Mouse (Mus musculus): ENCODE results near the gene Nudt22. TPM values are rescaled to one million over a fixed set of nuclear protein-coding genes. Genes with fewer than 3 reads are reported as not detected.

Gene Nudt22
- polyA plus RNA-seq (2012; rRNA removed), result 58.3 and 63.4 TPM in 2 replicates

GRCm38 (mm10) chr19:6996006-6996405, at the start of gene Nudt22, which contains the start of gene Trpt1:
TSS of gene Nudt22 (minus strand) at chr19:6996117.
TSS of gene Trpt1 (plus strand) at chr19:6996131.
- Histone ChIP-seq H3K4me3 (ENCODE audit: insufficient read depth, low read depth, low read length) (peak within 1 kb of the TSS; percentile 74), H3K4me1 (ENCODE audit: control insufficient read depth, insufficient read depth, low read length) (peaks cover 4% of the 10 kb centered on the region; the same call in 1 of the 2 replicates), H3K27me3 (replicated peaks; ENCODE audit: control insufficient read depth, insufficient read depth, low read length) (no peaks in the 10 kb centered on the region), H3K27ac (ENCODE audit: insufficient read depth, low read depth, low read length) (peak within 1 kb of the TSS; percentile 89), H3K36me3 (ENCODE audit: control insufficient read depth, insufficient read depth, low read length) (no peaks in the 10 kb centered on the region)
- under 1% methylated on average over 24 of the region's 24 CpGs for WGBS
- TF ChIP-seq CTCF (conservative IDR thresholded peaks at IDR 0.05; ENCODE audit: insufficient read depth, insufficient read length, low read depth, low read length) (no peak), POLR2A (IDR thresholded peaks at IDR 0.05; ENCODE audit: low read depth, low read length) (no peak)
- DNase-seq, result peak; percentile 97

- Histone ChIP-seq H3K27me3 (replicated peaks; ENCODE audit: control insufficient read depth, insufficient read depth, low read length) (no peaks in the 10 kb centered on the region), H3K4me3 (ENCODE audit: insufficient read depth, low read depth, low read length) (no peak overlapping the region), H3K4me1 (ENCODE audit: control insufficient read depth, insufficient read depth, low read length) (peaks cover 4% of the 10 kb centered on the region; the same call in 1 of the 2 replicates), H3K27ac (ENCODE audit: insufficient read depth, low read depth, low read length) (no peak overlapping the region), H3K36me3 (ENCODE audit: control insufficient read depth, insufficient read depth, low read length) (no peaks in the 10 kb centered on the region)
- no peak for DNase-seq
- 46% methylated on average over 4 of the region's 4 CpGs for WGBS
- TF ChIP-seq CTCF (conservative IDR thresholded peaks at IDR 0.05; ENCODE audit: insufficient read depth, insufficient read length, low read depth, low read length), result no peak
Measured at GRCm38 (mm10) chr19:7044706-7045105, 48.8 kb upstream of the Nudt22 start.

- no peak overlapping the region for H3K27ac ChIP-seq (ENCODE audit: insufficient read depth, low read depth, low read length)
- WGBS, result 53% methylated on average over 4 of the region's 4 CpGs
Measured at GRCm38 (mm10) chr19:7044279-7044678, 48.4 kb upstream of the Nudt22 start.

GRCm38 (mm10) chr19:7041171-7041570, 45.3 kb upstream of the Nudt22 start:
- TF ChIP-seq CTCF (conservative IDR thresholded peaks at IDR 0.05; ENCODE audit: insufficient read depth, insufficient read length, low read depth, low read length) (no peak), POLR2A (IDR thresholded peaks at IDR 0.05; ENCODE audit: low read depth, low read length) (no peak)
- H3K27ac ChIP-seq (ENCODE audit: insufficient read depth, low read depth, low read length), result no peak overlapping the region
- H3K27me3 ChIP-seq (replicated peaks; ENCODE audit: control insufficient read depth, insufficient read depth, low read length), result no peaks in the 10 kb centered on the region
- H3K4me1 ChIP-seq (ENCODE audit: control insufficient read depth, insufficient read depth, low read length), result peaks cover 4% of the 10 kb centered on the region; the same call in 1 of the 2 replicates
- no peak overlapping the region for H3K4me3 ChIP-seq (ENCODE audit: insufficient read depth, low read depth, low read length)
- DNase-seq, result no peak
- WGBS, result 82% methylated on average over 2 of the region's 2 CpGs
- no peaks in the 10 kb centered on the region for H3K36me3 ChIP-seq (ENCODE audit: control insufficient read depth, insufficient read depth, low read length)

More at GRCm38 (mm10) chr19:7044279-7044678, 48.4 kb upstream of the Nudt22 start:
- no peaks in the 10 kb centered on the region for H3K36me3 ChIP-seq (ENCODE audit: control insufficient read depth, insufficient read depth, low read length)
- H3K27me3 ChIP-seq (replicated peaks; ENCODE audit: control insufficient read depth, insufficient read depth, low read length), result no peaks in the 10 kb centered on the region
- DNase-seq, result no peak
- peaks cover 4% of the 10 kb centered on the region; the same call in 1 of the 2 replicates for H3K4me1 ChIP-seq (ENCODE audit: control insufficient read depth, insufficient read depth, low read length)
- TF ChIP-seq CTCF (conservative IDR thresholded peaks at IDR 0.05; ENCODE audit: insufficient read depth, insufficient read length, low read depth, low read length) (no peak), POLR2A (IDR thresholded peaks at IDR 0.05; ENCODE audit: low read depth, low read length) (no peak)
- no peak overlapping the region for H3K4me3 ChIP-seq (ENCODE audit: insufficient read depth, low read depth, low read length)

GRCm38 (mm10) chr19:7040637-7041130, 44.8 kb upstream of the Nudt22 start:
- DNase-seq, result no peak
- TF ChIP-seq CTCF (conservative IDR thresholded peaks at IDR 0.05; ENCODE audit: insufficient read depth, insufficient read length, low read depth, low read length) (no peak), POLR2A (IDR thresholded peaks at IDR 0.05; ENCODE audit: low read depth, low read length) (no peak)
- Histone ChIP-seq H3K36me3 (ENCODE audit: control insufficient read depth, insufficient read depth, low read length) (no peaks in the 10 kb centered on the region), H3K4me1 (ENCODE audit: control insufficient read depth, insufficient read depth, low read length) (peaks cover 4% of the 10 kb centered on the region; the same call in 1 of the 2 replicates), H3K27ac (ENCODE audit: insufficient read depth, low read depth, low read length) (peak overlapping the region; percentile 81), H3K4me3 (ENCODE audit: insufficient read depth, low read depth, low read length) (peak overlapping the region; percentile 55), H3K27me3 (replicated peaks; ENCODE audit: control insufficient read depth, insufficient read depth, low read length) (no peaks in the 10 kb centered on the region)
- WGBS, result 21% methylated on average over 13 of the region's 13 CpGs

GRCm38 (mm10) chr19:7039841-7040636, 44.1 kb upstream of the Nudt22 start, which contains the start of gene Stip1:
TSS of gene Stip1 (minus strand) at chr19:7039967.
- H3K27me3 ChIP-seq (replicated peaks; ENCODE audit: control insufficient read depth, insufficient read depth, low read length), result no peaks in the 10 kb centered on the region
- WGBS, result under 1% methylated on average over 49 of the region's 49 CpGs
- H3K36me3 ChIP-seq (ENCODE audit: control insufficient read depth, insufficient read depth, low read length), result no peaks in the 10 kb centered on the region
- H3K27ac ChIP-seq (ENCODE audit: insufficient read depth, low read depth, low read length), result peak within 1 kb of the TSS; percentile 81
- peaks cover 4% of the 10 kb centered on the region; the same call in 1 of the 2 replicates for H3K4me1 ChIP-seq (ENCODE audit: control insufficient read depth, insufficient read depth, low read length)
- peak within 1 kb of the TSS; percentile 64 for H3K4me3 ChIP-seq (ENCODE audit: insufficient read depth, low read depth, low read length)
- TF ChIP-seq POLR2A (IDR thresholded peaks at IDR 0.05; ENCODE audit: low read depth, low read length), result peak; percentile 90
- TF ChIP-seq CTCF (conservative IDR thresholded peaks at IDR 0.05; ENCODE audit: insufficient read depth, insufficient read length, low read depth, low read length), result peak; percentile 25; the same call in 1 of the 2 replicates
- peak; percentile 100 for DNase-seq
